Mouse (Mus musculus): ENCODE measurements around the gene Ppig.
A peak's percentile ranks its signal among the peaks of the same experiment; 100 is the strongest.

The Ppig gene

GRCm38 (mm10) chr2:69763340-69763739, 41.0 kb downstream of the Ppig start:
- DNase-seq (ENCODE audit: low spot score), result no peak

DNA sequence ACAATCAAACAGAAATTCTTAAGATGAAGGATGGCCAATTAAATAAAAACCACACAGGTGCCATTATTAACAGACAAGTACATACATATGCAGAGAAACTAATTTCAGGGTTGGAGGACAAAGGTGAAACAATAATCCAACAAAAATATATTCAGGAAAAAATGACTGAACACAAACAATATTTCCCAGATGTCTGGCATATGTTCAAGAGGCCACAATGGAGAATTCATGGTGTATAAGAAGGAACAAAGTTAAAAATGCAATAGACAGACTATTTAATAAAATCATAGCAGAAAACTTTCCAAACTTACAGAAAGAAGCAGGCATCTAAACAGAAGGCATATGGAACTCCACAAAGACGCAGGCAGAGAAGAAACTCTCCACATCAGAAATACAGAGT, 42.4 kb downstream of the Ppig start:
- DNase-seq (ENCODE audit: low spot score), result no peak

GRCm38 (mm10) chr2:69773331-69773730, 51.0 kb downstream of the Ppig start:
- no peak for DNase-seq (ENCODE audit: low spot score)

DNA sequence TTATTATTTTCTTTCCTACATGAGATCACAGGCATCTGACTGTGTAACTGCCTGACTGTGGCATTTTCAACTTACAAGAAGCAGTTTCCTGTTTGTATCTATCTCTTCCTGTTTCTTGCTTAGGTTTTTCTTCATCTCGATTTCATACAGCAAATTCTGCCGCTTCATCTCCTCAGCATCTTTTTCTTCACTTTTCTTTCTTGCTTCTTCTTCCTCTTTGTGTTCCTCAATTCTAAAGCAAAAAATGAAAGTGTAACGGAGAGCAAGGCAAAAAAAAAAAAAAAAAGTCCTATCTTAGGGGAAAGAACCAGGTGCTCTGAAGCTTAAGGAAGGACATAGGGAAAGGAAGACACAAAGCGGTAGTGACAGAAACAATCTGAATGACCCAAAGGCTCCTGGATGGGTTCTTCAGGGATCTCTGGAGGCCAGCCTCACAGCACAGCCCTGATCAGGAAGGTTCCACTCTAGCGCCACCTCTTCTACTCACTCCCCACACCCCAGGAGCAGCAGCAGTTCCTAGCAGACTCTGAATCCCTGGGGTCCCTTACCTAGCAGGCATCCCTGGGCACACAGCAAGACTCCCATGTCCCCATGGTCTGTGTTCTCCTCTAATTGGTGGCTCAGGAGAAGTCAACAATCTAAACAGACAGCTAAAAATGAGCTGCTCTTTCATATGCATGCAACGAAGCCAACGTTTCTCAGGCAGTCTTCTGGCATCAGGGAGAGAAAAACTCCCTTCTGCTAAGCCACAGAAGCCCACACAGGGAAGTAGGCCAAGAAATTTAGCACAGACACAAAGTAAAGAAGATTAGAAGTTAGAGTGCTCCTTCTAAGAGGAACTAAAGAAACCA, 55.9 kb downstream of the Ppig start:
- DNase-seq (ENCODE audit: low spot score), result no peak

GRCm38 (mm10) chr2:69778836-69779177, 56.5 kb downstream of the Ppig start:
- DNase-seq (ENCODE audit: low spot score), result no peak

DNA sequence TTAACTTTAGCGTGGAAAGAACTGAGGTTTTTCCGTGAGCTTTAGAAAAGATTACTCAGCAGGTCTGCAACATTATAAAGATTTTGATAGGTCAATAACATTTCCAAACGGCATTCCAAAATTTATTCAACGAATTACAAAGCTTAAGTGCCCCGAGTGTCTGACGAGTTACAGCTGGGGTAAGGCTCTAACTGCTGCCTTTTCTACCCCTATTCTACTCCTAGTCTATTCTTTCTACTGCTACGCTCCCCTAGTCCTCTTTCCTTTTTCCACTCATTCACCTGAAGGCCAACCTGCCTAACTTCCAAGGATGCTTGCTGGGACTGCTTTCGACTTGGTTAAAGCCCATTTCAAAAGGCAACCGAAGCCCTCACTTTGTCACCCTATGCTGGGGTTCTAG, 66.6 kb downstream of the Ppig start:
- DNase-seq (ENCODE audit: low spot score), result no peak

DNA sequence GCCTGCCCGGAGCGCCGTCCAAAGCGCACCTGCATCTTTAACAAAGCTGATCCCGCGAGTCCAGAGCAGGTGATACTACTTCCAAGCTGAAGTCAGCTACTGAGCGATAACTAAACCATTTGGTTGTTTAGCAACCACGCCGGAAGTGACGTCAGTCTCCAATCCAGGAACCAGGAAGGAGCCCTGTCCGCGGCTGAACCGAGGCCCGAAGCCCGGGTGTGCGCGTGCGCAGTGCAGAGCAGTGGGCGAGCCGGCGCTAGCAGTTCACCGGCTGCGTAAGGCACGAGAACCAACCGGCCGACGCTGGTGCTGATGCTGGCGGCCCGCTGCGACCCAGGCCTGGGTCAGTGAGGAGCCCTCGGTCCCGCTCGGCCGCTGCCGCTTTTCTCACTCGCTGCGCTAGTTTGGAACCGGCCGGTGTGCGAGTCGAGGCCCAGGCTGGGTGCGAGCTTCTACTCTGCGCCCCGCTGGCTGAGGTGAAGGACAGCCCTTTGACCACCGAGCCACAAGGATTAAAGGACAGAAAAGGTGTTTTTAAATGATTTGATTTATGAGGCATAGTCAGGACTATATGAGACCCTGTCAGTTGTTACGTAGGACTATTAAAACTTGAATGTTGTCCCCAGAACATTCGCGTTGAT, 67.2 kb downstream of the Ppig start, which contains the start of the genes Ccdc173 and Phospho2:
Ccdc173 (minus strand) TSS at position 147 of the 641 bp plus-strand sequence.
Phospho2 (plus strand) TSS at position 195 of the 641 bp plus-strand sequence.
- DNase-seq (ENCODE audit: low spot score), result peak; percentile 98

DNA sequence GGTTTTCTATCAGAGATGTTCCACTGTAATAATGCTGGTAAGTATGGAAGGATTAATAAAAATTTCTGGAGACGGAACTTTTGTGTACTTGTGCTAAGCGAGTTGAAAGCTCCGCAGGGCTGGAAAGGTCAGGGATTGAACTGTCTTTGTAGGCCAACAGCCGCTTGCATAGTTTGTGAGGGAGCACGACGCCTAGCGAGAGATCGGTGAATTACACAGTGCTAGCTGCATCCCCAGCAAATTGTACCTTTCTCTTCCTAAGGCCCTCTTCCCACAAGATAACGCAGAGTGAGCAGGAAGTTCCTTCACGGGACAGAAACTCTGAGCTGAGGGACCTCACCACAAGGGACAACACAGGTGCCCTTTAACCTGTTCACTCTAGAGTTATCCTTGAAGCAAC, 67.9 kb downstream of the Ppig start:
- peak; percentile 84 for DNase-seq (ENCODE audit: low spot score)

DNA sequence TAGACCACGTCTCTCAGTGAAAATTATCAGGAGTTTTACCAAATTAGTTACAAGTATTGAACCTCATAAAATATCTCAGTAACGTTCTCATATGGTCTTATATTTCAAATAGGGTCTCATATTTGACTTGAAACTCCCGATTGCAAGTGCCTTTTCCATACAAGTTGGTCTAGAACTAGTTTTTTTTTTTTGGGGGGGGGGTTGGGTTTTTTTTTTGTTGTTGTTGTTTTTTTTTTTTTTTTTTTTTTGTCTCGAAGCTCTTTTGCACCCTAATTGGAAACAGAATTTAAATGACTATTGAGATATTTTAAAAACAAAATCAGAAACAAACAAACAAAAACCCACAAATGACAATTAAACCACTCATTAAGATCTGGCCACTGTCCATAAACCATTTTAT, 68.4 kb downstream of the Ppig start:
- no peak for DNase-seq (ENCODE audit: low spot score)

GRCm38 (mm10) chr2:69802911-69803312, 80.6 kb downstream of the Ppig start:
- peak; percentile 79 for DNase-seq (ENCODE audit: low spot score)
